Mouse (Mus musculus) R1 (cell line): ENCODE measurements around the gene Arfip1.

Experiments used
- DNase-seq: peaks from one replicate; pipeline ENCODE4 v3.0.0-alpha.2; 2018; ENCODE audit warnings: low read depth, low spot score

The Arfip1 gene

DNA sequence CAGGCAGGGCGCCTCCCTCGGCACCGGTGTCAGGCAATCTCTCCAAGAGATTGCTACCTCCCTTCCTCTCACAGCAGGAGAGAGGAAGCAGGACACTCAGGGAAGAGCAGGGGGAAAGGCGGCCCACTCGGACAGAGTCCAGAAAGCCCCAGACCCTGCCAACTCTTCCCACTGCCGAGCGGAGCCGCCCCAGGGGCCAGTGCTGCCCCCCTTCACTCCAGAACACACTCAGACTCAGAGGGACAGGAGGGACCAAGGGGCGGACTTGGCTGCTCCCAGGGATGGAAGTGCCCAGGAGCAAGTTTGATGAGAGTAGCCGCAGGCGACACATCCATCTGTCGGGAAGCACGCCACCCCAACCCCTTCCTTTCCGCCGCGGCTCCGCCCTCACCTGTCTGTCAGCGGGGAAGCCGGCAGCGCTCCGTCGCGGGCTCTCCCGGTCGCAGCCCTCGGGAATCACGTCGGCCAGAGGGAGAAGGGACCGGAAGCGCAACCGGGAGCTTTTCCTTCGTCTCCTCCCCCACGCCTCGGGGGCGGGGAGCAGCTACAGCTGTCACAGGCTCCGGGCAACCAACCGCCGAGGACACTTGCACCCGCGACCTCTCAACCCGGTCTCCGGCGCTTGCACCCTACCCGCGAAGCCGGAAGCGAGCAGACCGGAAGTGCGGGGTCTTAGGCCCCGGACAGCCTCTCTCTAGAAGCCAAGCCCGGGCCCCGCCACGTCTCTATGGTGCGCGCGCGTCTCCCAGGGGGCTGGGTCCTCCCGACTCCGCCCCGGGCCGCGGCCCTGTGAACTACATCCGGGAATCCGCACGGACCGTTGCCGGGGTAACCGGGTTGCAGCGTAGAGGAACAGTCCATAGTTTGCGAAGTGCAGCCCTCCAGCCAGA is at the start of gene Arfip1:
Gene Arfip1, minus strand, starts transcription at position 603 of the 890 bp plus-strand sequence.
- DNase-seq, result peak; percentile 97

DNA sequence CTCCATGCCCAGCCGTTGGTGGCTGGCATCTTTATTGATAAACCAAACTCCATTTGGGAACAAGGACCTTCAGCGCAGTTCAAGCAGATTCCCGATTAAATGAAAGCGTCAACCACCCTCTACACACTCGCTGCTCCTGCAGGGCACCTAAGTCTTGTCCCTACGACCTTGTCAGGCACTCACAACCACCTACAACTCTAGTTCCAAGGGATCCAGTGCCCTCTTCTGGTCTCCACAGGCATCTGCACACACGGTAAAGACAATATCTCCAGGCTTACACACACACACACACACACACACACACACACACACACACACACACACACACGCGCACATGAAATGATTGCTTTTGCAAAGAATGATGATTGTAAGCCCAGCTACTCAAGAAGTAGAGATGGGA is 49.2 kb upstream of the Arfip1 start:
- peak; percentile 83 for DNase-seq

GRCm38 (mm10) chr3:84622026-84622425 is 39.6 kb upstream of the Arfip1 start:
- DNase-seq, result no peak

GRCm38 (mm10) chr3:84619725-84620124 is 37.3 kb upstream of the Arfip1 start:
- no peak for DNase-seq

- no peak for DNase-seq
Observed at GRCm38 (mm10) chr3:84619056-84619455, 36.6 kb upstream of the Arfip1 start.

DNA sequence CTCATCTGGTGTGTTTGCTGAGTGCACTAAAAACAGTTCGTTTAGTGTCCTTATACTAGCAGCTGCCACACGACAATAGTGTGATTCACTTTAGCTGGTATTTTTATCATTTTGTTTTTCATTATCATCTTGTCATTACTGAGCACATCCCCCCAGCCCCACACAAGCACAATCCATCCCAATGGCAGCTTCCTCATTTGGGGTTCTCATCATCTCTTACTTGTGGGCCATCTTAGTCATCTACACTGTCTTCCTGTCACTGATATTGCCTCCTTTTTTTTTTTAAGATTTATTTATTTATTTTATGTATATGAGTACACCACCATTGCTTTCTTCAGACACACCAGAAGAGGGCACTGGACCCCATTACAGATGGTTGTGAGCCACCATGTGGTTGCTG is 36.2 kb upstream of the Arfip1 start:
- no peak for DNase-seq

DNA sequence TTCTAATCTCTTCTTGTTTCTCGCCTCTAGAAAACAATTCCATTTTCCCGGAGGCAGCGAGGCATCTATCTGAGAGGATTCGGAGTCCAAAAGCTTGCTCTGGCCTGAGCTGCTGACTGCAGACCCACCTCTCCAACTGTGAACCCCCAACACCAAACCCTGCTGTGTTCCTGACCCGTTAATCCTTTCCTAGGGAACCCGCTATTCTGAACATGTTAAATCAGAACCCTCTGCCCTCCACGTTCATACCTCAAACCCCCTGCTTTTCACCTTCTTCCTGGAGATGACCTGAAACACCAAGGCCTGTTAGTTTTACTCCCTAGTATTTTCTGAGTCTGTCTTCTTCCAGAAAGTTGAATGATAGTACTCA is 33.4 kb upstream of the Arfip1 start:
- DNase-seq, result no peak

GRCm38 (mm10) chr3:84615050-84615855 is 32.8 kb upstream of the Arfip1 start:
- peak; percentile 68 for DNase-seq

DNA sequence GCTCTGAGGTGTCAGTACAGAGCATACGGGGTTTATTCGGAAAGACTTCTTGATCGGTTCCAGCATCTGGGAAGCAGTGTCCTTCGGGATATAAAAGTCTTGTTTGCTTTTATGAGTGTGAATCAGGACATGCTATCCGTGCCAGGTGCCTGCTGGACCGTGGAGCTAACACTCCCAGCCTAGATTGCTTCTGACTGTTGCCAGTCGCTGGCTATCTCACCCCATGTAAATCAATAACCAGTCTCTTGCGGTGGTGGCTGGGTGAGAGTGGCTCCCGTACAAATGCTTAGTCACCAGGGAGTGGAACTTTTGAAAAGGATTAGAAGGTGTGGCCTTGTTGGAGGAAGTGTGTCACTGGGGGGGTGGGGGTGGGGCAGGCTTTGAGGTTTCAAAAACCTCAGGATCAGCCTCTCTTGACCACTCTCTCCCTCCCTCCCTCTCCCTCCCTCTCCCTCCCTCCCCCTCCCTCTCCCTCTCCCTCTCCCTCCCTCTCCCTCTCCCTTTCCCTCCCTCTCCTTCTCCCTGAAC is 27.8 kb upstream of the Arfip1 start:
- DNase-seq, result peak; percentile 87

GRCm38 (mm10) chr3:84603212-84603611 is 20.8 kb upstream of the Arfip1 start:
- DNase-seq, result no peak

DNA sequence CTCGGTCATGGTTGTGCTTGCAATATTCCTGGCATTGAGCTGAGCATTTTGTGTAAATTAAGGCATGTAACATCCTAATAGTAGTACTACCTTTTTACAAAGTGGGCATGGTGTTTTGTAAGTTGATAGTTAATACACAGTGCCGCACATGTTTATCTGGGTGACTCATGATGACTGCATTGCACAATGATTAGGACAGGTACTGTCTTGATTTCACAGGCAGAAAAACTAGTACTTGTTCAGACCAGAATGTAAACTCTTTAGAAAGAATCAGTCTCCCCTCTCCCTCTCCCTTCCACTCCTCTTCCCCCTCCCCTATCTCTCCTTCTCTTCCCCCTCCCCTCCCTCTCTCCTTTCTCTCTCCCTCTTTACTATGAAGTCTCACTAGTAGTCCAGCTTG is 20.3 kb upstream of the Arfip1 start:
- no peak for DNase-seq

- DNase-seq, result peak; percentile 50
Observed at GRCm38 (mm10) chr3:84601870-84602495, 19.6 kb upstream of the Arfip1 start.

DNA sequence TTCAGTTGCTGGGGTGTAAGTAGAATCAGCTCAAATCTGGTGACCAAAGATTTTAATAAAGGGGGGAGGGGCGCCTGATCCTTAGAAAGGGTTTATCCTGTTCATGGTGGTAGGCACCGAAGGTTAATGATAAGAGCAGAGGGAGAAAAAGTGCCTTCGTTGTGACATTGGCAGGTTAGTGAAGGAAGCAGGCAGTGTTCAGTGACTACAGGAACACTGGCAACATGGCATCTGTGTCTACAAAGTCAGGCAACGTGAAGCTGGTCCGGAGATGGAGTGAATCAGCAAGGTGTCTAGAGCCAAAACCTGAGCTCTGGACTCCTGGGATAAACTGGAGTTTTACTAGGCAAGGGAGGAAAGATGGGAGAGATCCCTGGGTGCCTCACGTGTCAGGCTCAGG is 16.3 kb upstream of the Arfip1 start:
- no peak for DNase-seq

- no peak for DNase-seq
Observed at GRCm38 (mm10) chr3:84597996-84598734, 15.7 kb upstream of the Arfip1 start.

- no peak for DNase-seq
Observed at GRCm38 (mm10) chr3:84595677-84596234, 13.3 kb upstream of the Arfip1 start.

- DNase-seq, result peak; percentile 73
Observed at GRCm38 (mm10) chr3:84594894-84595676, 12.7 kb upstream of the Arfip1 start.

- no peak for DNase-seq
Observed at GRCm38 (mm10) chr3:84593274-84593673, 10.8 kb upstream of the Arfip1 start, which contains the start of gene Tigd4. Gene Tigd4 (plus strand): TSS chr3:84593574.

DNA sequence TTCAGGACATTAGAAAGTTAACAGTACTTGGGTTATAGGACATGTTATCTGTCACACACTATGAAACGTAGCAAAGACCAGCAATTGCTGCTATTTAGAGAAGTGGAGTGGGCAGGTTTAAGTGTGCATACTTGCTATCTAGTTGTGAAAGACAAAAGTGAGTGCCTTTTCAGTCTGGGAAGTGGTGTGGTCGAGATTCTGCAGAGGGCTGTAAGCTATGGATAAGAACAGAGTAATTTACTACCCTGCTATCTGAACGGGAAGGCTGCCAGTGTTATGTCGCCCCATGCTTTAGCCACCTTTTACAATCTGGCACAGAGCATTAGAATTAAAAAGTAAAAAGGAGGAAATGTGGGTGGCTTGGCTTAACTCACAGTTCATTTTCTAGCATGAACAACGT is 4.3 kb upstream of the Arfip1 start:
- no peak for DNase-seq

DNA sequence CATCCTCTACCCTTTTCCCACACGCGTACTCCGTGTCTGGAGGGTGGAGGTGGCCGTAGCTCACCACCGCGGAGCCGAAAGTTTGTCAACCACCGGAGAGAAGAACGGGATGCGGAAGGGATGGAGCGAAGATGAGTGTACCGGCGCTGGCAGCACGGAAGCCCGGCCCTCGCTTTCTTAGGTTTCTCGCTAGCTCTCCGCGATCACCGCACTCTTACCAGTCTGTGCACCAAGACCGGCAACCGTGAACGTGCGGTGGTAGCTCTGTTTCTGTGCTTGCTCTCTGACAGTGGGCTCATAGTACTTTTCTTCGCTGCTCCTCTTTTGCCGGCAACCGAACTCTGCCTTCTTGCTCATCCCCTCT is 470 bp upstream of the Arfip1 start:
- no peak for DNase-seq

DNA sequence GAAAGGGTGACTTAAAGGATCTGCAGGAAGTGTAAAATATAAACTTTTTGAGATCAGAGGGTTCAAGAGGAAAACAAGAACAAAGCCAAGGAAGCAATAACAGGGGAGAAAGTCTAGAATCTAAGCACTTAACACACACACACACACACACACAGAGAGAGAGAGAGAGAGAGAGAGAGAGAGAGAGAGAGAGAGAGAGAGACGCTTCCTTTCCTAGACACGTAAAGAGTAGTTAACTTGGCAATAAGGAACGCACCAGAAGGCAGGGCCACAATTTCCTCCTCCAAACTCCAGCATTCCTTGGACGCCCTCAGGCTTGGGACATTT is 766 bp downstream of the Arfip1 start:
- DNase-seq, result no peak
